Mouse (Mus musculus) testis, adult 2 months (tissue): ENCODE measurements at regions not wholly inside any gene's neighbourhood (a gene's known extent, or its start where the extent isn't known, plus 50 kb on each side); places are given as distances from the start of the nearest gene placed in this dataset.

Source experiments
- CTCF ChIP-seq: fragments of 200-500 bp; IDR thresholded peaks from 2 replicates; pipeline ENCODE4 v1.5.1; 2012; ENCODE audit warnings: low read depth, mild to moderate bottlenecking, inconsistent platforms, low read length, moderate library complexity; ENCODE audit not compliant: control insufficient read depth, insufficient read depth, insufficient replicate concordance
- POLR2A ChIP-seq: fragments of 200-500 bp; IDR thresholded peaks from 2 replicates; pipeline ENCODE4 v1.6.1; 2012; ENCODE audit warnings: low read depth, mild to moderate bottlenecking, inconsistent platforms, low read length, moderate library complexity; ENCODE audit not compliant: control insufficient read depth

DNA sequence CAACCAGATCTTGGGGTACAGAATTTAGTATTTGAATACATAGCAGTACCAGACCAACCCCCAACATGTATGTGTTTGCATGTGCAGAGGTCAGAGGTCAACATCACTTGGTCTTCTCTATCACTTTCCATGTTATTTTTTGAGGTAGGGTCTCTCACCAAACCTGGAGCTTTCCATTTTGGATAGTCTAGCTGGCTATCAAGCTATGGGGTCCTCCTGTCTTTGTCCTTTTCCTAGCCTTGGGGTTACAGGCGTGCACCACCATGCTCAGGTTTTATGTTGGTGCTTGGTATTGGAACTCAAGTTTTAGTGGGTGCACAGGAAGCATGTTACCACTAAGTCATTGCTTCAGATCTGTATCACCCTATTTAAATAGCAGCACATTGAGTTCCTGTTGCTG lies 151.0 kb downstream of the Plekhb2 start:
- TF ChIP-seq POLR2A (no peak), CTCF (no peak)
